Mouse (Mus musculus): Measurements from ENCODE around the gene Tfcp2l1. TPM values are rescaled to one million over a fixed set of nuclear protein-coding genes. Genes with fewer than 3 reads are reported as not detected.

Gene Tfcp2l1
- polyA plus RNA-seq, 1 experiment from 2014 or later: 0.90 TPM

DNA sequence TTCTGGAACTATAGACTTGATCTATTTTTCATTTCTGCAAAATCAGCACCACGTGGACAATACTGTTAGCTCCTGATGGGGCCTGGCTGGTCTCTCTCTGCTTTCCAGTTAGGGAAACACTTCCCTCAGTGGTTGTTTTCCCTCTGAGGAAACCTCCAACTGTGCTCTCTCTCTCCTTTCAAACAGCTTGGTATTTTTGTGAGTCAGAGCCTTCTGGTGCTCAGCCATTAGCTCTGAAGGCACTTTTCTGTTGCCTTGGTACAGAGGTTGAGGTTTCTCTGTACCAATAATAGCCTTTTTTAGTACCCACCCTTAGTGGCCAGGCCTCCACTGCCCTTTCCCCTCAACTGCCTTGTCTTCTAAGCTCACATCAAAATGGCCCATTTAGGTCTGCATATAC lies 88.5 kb downstream of the Tfcp2l1 start:
- Histone ChIP-seq H3K4me1 (replicated peaks; ENCODE audit: control insufficient read depth, insufficient read depth, low read length) (no peaks in the 10 kb centered on the region), H3K27ac (ENCODE audit: low read length) (no peak overlapping the region), H3K27me3 (ENCODE audit: control insufficient read depth, insufficient read depth, low read depth, low read length) (no peaks in the 10 kb centered on the region), H3K36me3 (ENCODE audit: control insufficient read depth, insufficient read depth, low read length) (no peaks in the 10 kb centered on the region), H3K4me2 (ENCODE audit: low read depth, low read length) (no peak overlapping the region), H3K4me3 (ENCODE audit: low read length) (no peak overlapping the region), H3K9ac (ENCODE audit: low read length) (no peak overlapping the region), H3K9me3 (ENCODE audit: control insufficient read depth, low read length) (peaks cover 3% of the 10 kb centered on the region; the same call in 1 of the 2 replicates)
- WGBS: 40% methylated on average over 1 of the region's 1 CpGs
- ATAC-seq (ENCODE audit: low read depth): no peak

DNA sequence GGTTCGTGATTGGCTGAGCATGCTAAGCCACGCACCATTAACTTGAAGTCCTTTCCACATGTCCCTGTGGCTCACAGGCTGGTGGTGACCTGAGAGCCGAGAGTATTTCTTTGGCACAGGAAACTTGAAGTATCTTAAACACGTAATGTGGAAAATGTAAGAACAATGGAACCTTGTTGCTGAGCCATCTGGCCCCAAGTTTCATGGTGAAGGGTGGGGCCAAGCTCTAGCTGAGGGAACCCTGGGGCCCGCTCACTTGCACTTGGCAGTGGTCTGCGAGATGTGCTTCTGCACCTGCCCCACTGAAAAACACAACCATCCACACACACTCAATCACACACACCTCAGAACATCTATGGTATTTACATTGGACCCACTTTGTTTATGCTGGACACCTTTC lies 90.3 kb downstream of the Tfcp2l1 start:
- Histone ChIP-seq H3K36me3 (ENCODE audit: control insufficient read depth, insufficient read depth, low read length) (no peaks in the 10 kb centered on the region), H3K27me3 (ENCODE audit: control insufficient read depth, insufficient read depth, low read depth, low read length) (no peaks in the 10 kb centered on the region), H3K4me2 (ENCODE audit: low read depth, low read length) (no peak overlapping the region), H3K4me3 (ENCODE audit: low read length) (no peak overlapping the region), H3K9me3 (ENCODE audit: control insufficient read depth, low read length) (peaks cover 6% of the 10 kb centered on the region), H3K4me1 (replicated peaks; ENCODE audit: control insufficient read depth, insufficient read depth, low read length) (no peaks in the 10 kb centered on the region), H3K27ac (ENCODE audit: low read length) (no peak overlapping the region), H3K9ac (ENCODE audit: low read length) (no peak overlapping the region)
- 47% methylated on average over 6 of the region's 6 CpGs for WGBS
- ATAC-seq (ENCODE audit: low read depth): no peak

DNA sequence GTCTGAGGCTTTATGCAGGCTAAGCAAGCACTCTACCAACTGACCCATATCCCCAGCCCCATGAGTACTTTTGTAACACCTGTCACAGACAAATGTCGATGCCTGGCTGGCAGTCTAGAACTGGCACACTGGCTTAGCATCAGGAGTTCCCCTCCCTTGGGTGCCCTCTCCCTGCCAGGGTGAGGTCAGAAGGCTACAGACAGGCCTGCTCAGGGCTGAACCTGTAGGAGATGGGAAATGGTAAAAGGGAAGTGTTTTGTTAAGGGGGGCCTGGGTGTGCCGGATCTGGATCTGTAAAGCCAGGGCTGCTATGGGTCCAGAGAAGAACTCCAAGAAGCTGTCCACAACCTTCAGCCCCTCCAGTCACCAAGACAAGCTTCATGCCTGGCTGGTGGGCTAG lies 92.0 kb downstream of the Tfcp2l1 start:
- ATAC-seq (ENCODE audit: low read depth): no peak

DNA sequence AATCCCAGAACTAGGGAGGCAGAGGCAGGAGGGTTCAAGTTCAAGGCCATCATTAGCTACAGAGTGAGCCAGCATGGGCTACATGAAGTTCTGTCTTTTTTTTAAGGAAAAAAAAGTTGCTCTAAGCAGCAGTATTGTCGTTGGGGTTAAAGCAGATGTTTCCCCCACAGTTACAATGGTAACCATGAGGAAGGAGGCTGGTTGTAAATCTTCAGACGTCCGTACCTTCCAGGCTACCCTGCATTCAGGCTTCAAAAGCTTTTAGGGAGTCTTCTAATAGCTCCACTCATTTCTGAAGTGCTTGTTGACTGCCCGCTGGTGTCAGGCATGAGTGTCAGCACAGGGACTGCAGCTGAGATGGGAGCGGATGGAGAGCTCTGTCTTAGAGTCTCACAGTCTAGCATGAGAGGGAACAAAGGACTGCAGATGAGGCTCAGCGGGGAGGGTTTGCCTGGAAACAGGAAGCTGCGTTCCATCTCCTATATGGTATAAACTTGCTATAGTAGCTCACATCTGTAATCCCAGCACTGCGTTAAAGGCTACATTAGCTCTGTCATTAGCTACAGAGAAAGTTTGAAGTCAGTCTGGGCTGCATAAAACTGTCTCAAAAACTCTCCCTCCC lies 92.8 kb downstream of the Tfcp2l1 start:
- peaks cover 3% of the 10 kb centered on the region; the same call in 1 of the 2 replicates for H3K9me3 ChIP-seq (ENCODE audit: control insufficient read depth, low read length)
- no peak overlapping the region for H3K27ac ChIP-seq (ENCODE audit: low read length)
- no peak overlapping the region for H3K9ac ChIP-seq (ENCODE audit: low read length)
- WGBS: 37% methylated on average over 8 of the region's 8 CpGs
- H3K4me1 ChIP-seq (replicated peaks; ENCODE audit: control insufficient read depth, insufficient read depth, low read length): no peaks in the 10 kb centered on the region
- no peak overlapping the region for H3K4me2 ChIP-seq (ENCODE audit: low read depth, low read length)
- no peaks in the 10 kb centered on the region for H3K36me3 ChIP-seq (ENCODE audit: control insufficient read depth, insufficient read depth, low read length)
- no peak overlapping the region for H3K4me3 ChIP-seq (ENCODE audit: low read length)
- ATAC-seq (ENCODE audit: low read depth): no peak
- no peaks in the 10 kb centered on the region for H3K27me3 ChIP-seq (ENCODE audit: control insufficient read depth, insufficient read depth, low read depth, low read length)

More for the DNA sequence above, 92.0 kb downstream of the Tfcp2l1 start:
- Histone ChIP-seq H3K4me3 (ENCODE audit: low read length) (no peak overlapping the region), H3K36me3 (ENCODE audit: control insufficient read depth, insufficient read depth, low read length) (no peaks in the 10 kb centered on the region), H3K27ac (ENCODE audit: low read length) (no peak overlapping the region), H3K27me3 (ENCODE audit: control insufficient read depth, insufficient read depth, low read depth, low read length) (no peaks in the 10 kb centered on the region), H3K9me3 (ENCODE audit: control insufficient read depth, low read length) (peaks cover 3% of the 10 kb centered on the region), H3K4me2 (ENCODE audit: low read depth, low read length) (no peak overlapping the region), H3K9ac (ENCODE audit: low read length) (no peak overlapping the region), H3K4me1 (replicated peaks; ENCODE audit: control insufficient read depth, insufficient read depth, low read length) (no peaks in the 10 kb centered on the region)
- 71% methylated on average over 2 of the region's 2 CpGs for WGBS

DNA sequence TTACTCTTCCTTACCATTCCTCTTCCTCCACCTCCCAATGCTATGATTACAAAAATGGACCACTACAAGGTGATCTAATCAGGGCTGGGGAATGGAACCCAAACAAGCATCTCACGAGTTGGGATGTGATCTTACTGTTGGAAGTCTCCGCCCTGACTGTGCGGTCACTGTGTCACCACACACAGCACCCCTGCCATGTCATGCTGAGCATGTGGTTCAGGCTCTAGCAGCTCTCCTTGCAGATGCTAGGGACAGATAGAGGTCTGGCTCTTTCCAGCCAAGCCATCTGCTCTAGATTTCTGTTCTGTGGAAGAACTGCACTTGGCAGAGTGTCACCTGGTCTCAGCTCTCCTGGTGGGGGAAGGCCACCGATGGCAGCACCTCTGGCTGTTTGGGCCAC lies 99.3 kb downstream of the Tfcp2l1 start:
- WGBS: 76% methylated on average over 4 of the region's 4 CpGs
- Histone ChIP-seq H3K4me3 (ENCODE audit: low read length) (no peak overlapping the region), H3K4me2 (ENCODE audit: low read depth, low read length) (no peak overlapping the region), H3K4me1 (replicated peaks; ENCODE audit: control insufficient read depth, insufficient read depth, low read length) (no peaks in the 10 kb centered on the region), H3K27ac (ENCODE audit: low read length) (no peak overlapping the region), H3K9me3 (ENCODE audit: control insufficient read depth, low read length) (peaks cover under 1% of the 10 kb centered on the region; the same call in 1 of the 2 replicates), H3K9ac (ENCODE audit: low read length) (no peak overlapping the region), H3K27me3 (ENCODE audit: control insufficient read depth, insufficient read depth, low read depth, low read length) (no peaks in the 10 kb centered on the region), H3K36me3 (ENCODE audit: control insufficient read depth, insufficient read depth, low read length) (no peaks in the 10 kb centered on the region)
- no peak for ATAC-seq (ENCODE audit: low read depth)

DNA sequence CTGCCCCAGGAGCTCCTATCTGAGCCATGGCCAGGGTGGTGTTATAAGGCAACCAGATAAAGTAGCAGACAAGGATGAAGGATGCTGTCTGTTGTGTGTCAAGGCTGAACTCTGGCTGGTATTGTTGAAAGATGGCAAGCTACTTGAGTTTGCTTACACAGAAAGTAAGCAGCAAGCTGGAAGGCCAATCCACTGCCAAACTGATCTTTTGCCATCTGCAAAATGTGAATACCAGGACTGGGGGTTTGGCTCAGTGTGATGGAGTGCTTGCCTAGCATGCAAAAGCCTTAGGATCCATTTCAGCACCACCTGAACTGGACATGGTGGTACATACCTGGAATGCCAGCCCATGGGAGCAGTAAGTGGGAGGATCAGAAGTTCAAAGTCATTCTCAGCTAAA lies 101.1 kb downstream of the Tfcp2l1 start:
- no peaks in the 10 kb centered on the region for H3K9me3 ChIP-seq (ENCODE audit: control insufficient read depth, low read length)
- H3K27me3 ChIP-seq (ENCODE audit: control insufficient read depth, insufficient read depth, low read depth, low read length): no peaks in the 10 kb centered on the region
- H3K27ac ChIP-seq (ENCODE audit: low read length): no peak overlapping the region
- no peaks in the 10 kb centered on the region for H3K4me1 ChIP-seq (replicated peaks; ENCODE audit: control insufficient read depth, insufficient read depth, low read length)
- no peak overlapping the region for H3K4me2 ChIP-seq (ENCODE audit: low read depth, low read length)
- no peaks in the 10 kb centered on the region for H3K36me3 ChIP-seq (ENCODE audit: control insufficient read depth, insufficient read depth, low read length)
- ATAC-seq (ENCODE audit: low read depth): no peak
- no peak overlapping the region for H3K9ac ChIP-seq (ENCODE audit: low read length)
- no peak overlapping the region for H3K4me3 ChIP-seq (ENCODE audit: low read length)

Other genes starting within 250 kb of the Tfcp2l1 start
- 37.6 and 39.0 TPM in 2 replicates for gene Clasp1, start 238.9 kb upstream of the Tfcp2l1 start, polyA plus RNA-seq (2015; fragmentation: Nextera tagmentation; extraction: Ambion mirVana)